Mouse (Mus musculus) midbrain, embryonic 11.5 days (tissue): ENCODE measurements around the gene Ajuba. TPM values are rescaled to one million over a fixed set of nuclear protein-coding genes. Genes with fewer than 3 reads are reported as not detected.
A peak's percentile ranks its signal among the peaks of the same experiment; 100 is the strongest.
"Not testable (repeated sequence)": the region's sequence is repeated elsewhere in the genome, so short reads cannot be mapped to it uniquely, and the experiment has no call there.

ENCODE experiments used
- ATAC-seq: fragments of 200-750 bp; cut with Nextera tagmentation; 2 replicates; pipeline ENCODE4 v1.8.0; 2017; ENCODE audit warnings: moderate TSS enrichment, moderate library complexity; ENCODE audit not compliant: low FRiP score
- DNase-seq: peaks from one replicate; pipeline ENCODE4 v3.0.0; 2015; ENCODE audit warnings: low spot score; ENCODE audit errors: missing footprints
- H3K27ac ChIP-seq: fragments of 300-500 bp; sonication (generic); 2 replicates; pipeline ENCODE4 v1.5.1; 2014; ENCODE audit warnings: low read depth, low read length
- H3K27me3 ChIP-seq: fragments of 300-500 bp; sonication (generic); 2 replicates; pipeline ENCODE4 v1.6.1; 2014; ENCODE audit warnings: mild to moderate bottlenecking, low read length, moderate library complexity, mixed read lengths; ENCODE audit not compliant: control insufficient read depth, insufficient read depth
- H3K36me3 ChIP-seq: fragments of 300-500 bp; sonication (generic); 2 replicates; pipeline ENCODE4 v1.6.1; 2014; ENCODE audit warnings: mild to moderate bottlenecking, low read length, moderate library complexity, mixed read lengths; ENCODE audit not compliant: control insufficient read depth, insufficient read depth
- H3K4me1 ChIP-seq: fragments of 300-500 bp; sonication (generic); 2 replicates; pipeline ENCODE4 v1.6.1; 2014; ENCODE audit warnings: low read length; ENCODE audit not compliant: control insufficient read depth, insufficient read depth
- H3K4me2 ChIP-seq: fragments of 300-500 bp; sonication (generic); 2 replicates; pipeline ENCODE4 v1.6.1; 2014; ENCODE audit warnings: mild to moderate bottlenecking, moderate library complexity
- H3K4me3 ChIP-seq: fragments of 300-500 bp; sonication (generic); 2 replicates; pipeline ENCODE4 v1.5.1; 2014; ENCODE audit warnings: low read depth, low read length
- H3K9ac ChIP-seq: fragments of 300-500 bp; sonication (generic); 2 replicates; pipeline ENCODE4 v1.6.1; 2014; ENCODE audit warnings: low read length
- H3K9me3 ChIP-seq: fragments of 300-500 bp; sonication (generic); 2 replicates; pipeline ENCODE4 v1.6.1; 2016; ENCODE audit warnings: low read length; ENCODE audit not compliant: control insufficient read depth
- WGBS: fragments of 180-500 bp; shearing (Covaris S2); extraction: QIAGEN DNeasy Blood & Tissue Kit; methylation state at CpG from one replicate; pipeline ENCODE4 v1.1.7; 2014; 5-methylcytosine and 5-hydroxymethylcytosine counted together
- polyA plus RNA-seq: library from polyadenylated mRNA; unstranded; fragments of >200 nt; fragmentation: Nextera tagmentation; extraction: Ambion mirVana; gene quantifications from 2 replicates; pipeline ENCODE4 v1.2.1, GENCODE M21; 2014

Ajuba gene
- polyA plus RNA-seq = 24.3 and 25.1 TPM in 2 replicates

GRCm38 (mm10) chr14:54577089-54577982 is at the start of gene Ajuba:
TSS of gene Ajuba (minus strand) at chr14:54577558.
- under 1% methylated on average over 66 of the region's 66 CpGs for WGBS
- Histone ChIP-seq H3K27me3 (no peaks in the 10 kb centered on the region), H3K27ac (peak within 1 kb of the TSS; percentile 78), H3K9ac (peak within 1 kb of the TSS; percentile 94), H3K4me1 (peaks cover 35% of the 10 kb centered on the region), H3K4me3 (peak within 1 kb of the TSS; percentile 91), H3K36me3 (no peaks in the 10 kb centered on the region), H3K4me2 (peak within 1 kb of the TSS; percentile 81), H3K9me3 (no peaks in the 10 kb centered on the region)
- DNase-seq (peak; percentile 99), ATAC-seq (peak; percentile 60)

DNA sequence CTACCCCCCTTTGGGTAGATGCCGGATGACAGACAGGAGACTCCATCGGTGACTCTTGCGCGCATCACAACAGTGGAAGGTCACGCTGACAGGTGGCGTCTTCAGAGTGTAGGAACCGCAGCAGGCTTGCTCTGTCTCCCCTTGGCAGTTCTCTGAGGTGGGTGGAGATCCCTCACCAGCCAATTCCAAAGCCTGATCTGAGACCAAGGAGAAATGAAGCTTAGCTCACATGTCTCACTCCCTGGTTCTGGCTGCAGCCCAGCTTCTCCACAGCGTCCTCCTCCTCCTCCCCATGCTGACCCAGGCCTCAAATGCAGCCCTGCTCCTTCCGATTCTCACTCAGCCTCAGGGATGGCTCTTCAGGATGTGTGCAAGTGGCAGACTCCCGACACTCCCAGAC is 47.6 kb upstream of the Ajuba start:
- ATAC-seq (no peak), DNase-seq (no peak)
- no peaks in the 10 kb centered on the region for H3K4me1 ChIP-seq
- H3K27me3 ChIP-seq = no peaks in the 10 kb centered on the region
- no peak overlapping the region for H3K4me2 ChIP-seq
- no peaks in the 10 kb centered on the region for H3K9me3 ChIP-seq
- no peaks in the 10 kb centered on the region for H3K36me3 ChIP-seq
- no peak overlapping the region for H3K27ac ChIP-seq
- 81% methylated on average over 10 of the region's 10 CpGs for WGBS
- no peak overlapping the region for H3K4me3 ChIP-seq
- H3K9ac ChIP-seq = no peak overlapping the region

DNA sequence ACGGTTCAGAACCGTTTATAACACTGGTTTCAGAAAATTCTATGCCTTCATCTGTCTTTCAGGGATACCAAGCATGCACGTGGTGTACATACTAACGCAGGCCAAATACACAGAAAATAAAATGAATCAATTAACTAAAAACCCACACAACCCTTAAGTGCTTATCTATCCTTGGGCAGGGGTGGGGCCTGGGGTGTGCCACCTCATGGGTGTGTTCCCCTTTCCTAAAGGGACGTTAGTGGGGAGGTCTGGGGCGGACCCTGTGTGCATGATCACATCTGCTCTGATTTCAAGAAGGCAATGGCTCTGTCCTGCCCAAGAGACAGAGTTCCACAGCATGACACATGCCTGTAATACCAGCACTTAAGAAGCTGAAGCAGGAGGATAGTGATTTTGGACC is 46.0 kb upstream of the Ajuba start:
- no peak for DNase-seq
- no peaks in the 10 kb centered on the region for H3K9me3 ChIP-seq
- no peak overlapping the region for H3K9ac ChIP-seq
- H3K4me1 ChIP-seq = no peaks in the 10 kb centered on the region
- H3K4me2 ChIP-seq = no peak overlapping the region
- WGBS = 90% methylated on average over 6 of the region's 6 CpGs
- H3K4me3 ChIP-seq = no peak overlapping the region
- H3K36me3 ChIP-seq = no peaks in the 10 kb centered on the region
- no peaks in the 10 kb centered on the region for H3K27me3 ChIP-seq
- H3K27ac ChIP-seq = no peak overlapping the region
- ATAC-seq = no peak

DNA sequence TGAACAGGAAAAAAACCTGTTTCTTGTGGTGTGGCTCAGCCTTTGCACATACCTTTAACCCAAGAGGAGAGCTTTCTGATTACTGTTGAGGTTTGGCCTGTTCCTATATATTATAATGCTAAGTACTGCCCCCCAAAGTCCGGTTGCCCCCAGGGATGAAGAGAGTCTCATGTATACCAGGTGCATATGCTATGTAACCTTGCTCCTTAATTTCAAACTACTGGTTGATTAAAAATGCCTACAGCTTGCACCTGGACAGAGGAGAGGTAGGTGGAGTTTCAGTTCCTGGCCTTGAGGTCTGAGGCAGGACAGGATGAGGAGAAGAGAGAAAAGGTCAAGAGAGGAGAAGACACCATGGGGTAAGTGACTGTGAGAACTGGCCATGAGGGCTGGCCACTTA is 43.8 kb upstream of the Ajuba start, which contains the start of gene Psmb11:
Gene Psmb11, plus strand, starts transcription at position 301 of the 400 bp plus-strand sequence.
- H3K27ac ChIP-seq = no peak within 1 kb of the TSS
- no peak within 1 kb of the TSS for H3K4me2 ChIP-seq
- 87% methylated on average over 1 of the region's 1 CpGs for WGBS
- peaks cover 2% of the 10 kb centered on the region; the same call in 1 of the 2 replicates for H3K36me3 ChIP-seq
- no peaks in the 10 kb centered on the region for H3K9me3 ChIP-seq
- H3K9ac ChIP-seq = no peak within 1 kb of the TSS
- H3K4me1 ChIP-seq = peaks cover 4% of the 10 kb centered on the region
- ATAC-seq = no peak
- H3K4me3 ChIP-seq = no peak within 1 kb of the TSS
- no peak for DNase-seq
- H3K27me3 ChIP-seq = no peaks in the 10 kb centered on the region

GRCm38 (mm10) chr14:54617897-54618365 is 40.6 kb upstream of the Ajuba start, which contains the start of gene Psmb5:
TSS of gene Psmb5 (minus strand) at chr14:54618022.
- peak within 1 kb of the TSS; percentile 54 for H3K4me2 ChIP-seq
- peaks cover 5% of the 10 kb centered on the region; the same call in 1 of the 2 replicates for H3K36me3 ChIP-seq
- peaks cover 4% of the 10 kb centered on the region for H3K4me1 ChIP-seq
- H3K27ac ChIP-seq = peak within 1 kb of the TSS; percentile 11; the same call in 1 of the 2 replicates
- H3K27me3 ChIP-seq = no peaks in the 10 kb centered on the region
- peak within 1 kb of the TSS; percentile 92 for H3K9ac ChIP-seq
- under 1% methylated on average over 25 of the region's 25 CpGs for WGBS
- H3K4me3 ChIP-seq = peak within 1 kb of the TSS; percentile 83
- H3K9me3 ChIP-seq = no peaks in the 10 kb centered on the region
- ATAC-seq (peak; percentile 91), DNase-seq (peak; percentile 99)

- Histone ChIP-seq H3K27ac (peak overlapping the region; percentile 11; the same call in 1 of the 2 replicates), H3K27me3 (no peaks in the 10 kb centered on the region), H3K4me2 (peak overlapping the region; percentile 54), H3K4me3 (peak overlapping the region; percentile 83), H3K36me3 (peaks cover 5% of the 10 kb centered on the region; the same call in 1 of the 2 replicates), H3K9ac (peak overlapping the region; percentile 92), H3K4me1 (peaks cover 4% of the 10 kb centered on the region), H3K9me3 (no peaks in the 10 kb centered on the region)
- DNase-seq = peak; percentile 92
- 2% methylated on average over 38 of the region's 38 CpGs for WGBS
- ATAC-seq = peak; percentile 67
Measured at GRCm38 (mm10) chr14:54617152-54617896, 40.0 kb upstream of the Ajuba start.

DNA sequence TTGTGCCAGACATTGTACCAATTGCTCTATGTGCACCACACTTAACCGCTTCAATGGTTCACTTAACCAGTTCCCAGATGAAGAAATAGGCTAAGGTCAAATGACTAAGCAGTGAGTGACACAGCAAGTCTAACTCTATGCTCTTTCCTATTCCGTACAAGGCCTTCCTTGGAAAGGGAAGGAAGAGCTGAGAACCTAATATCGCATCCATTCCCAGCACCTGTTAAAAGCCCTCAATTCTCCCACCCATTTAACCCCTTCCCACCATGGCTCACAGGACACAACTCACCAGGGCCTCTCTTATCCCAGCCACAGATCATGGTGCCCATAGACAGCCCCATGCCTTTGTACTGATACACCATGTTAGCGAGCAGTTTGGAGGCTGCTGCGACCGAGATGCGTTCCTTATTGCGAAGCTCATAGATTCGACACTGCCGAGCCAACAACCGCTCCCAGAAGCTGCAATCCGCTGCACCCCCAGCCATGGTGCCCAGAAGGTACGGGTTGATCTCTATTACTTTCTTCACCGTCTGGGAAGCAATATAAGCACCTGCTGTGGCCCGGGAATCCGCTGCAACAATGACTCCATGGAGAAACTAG is 39.0 kb upstream of the Ajuba start:
- H3K27me3 ChIP-seq = no peaks in the 10 kb centered on the region
- H3K4me2 ChIP-seq = no peak overlapping the region
- H3K4me3 ChIP-seq = no peak overlapping the region; the same call in 1 of the 2 replicates
- H3K27ac ChIP-seq = no peak overlapping the region
- 94% methylated on average over 16 of the region's 16 CpGs for WGBS
- DNase-seq (no peak), ATAC-seq (no peak)
- H3K36me3 ChIP-seq = peaks cover 7% of the 10 kb centered on the region; the same call in 1 of the 2 replicates
- H3K9ac ChIP-seq = no peak overlapping the region
- H3K4me1 ChIP-seq = peaks cover 4% of the 10 kb centered on the region
- no peaks in the 10 kb centered on the region for H3K9me3 ChIP-seq

DNA sequence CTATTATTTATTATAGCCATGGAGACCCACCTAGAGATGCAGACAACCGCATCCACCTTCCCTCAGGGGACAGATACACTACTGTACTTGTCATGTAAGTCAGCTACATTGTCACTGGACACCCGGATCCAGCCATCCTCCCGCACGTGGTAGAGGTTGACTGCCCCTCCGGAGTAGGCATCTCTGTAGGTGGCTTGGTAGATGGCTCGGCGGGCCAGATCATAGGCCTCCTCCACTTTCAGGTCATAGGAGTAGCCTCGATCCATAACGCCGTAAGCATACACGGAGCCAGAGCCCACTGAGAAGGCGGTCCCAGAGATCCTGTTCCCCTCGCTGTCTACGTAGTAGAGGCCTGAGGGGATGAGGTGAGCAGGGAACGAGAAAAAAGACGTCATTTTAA is 36.8 kb upstream of the Ajuba start:
- H3K4me3 ChIP-seq, H3K9me3 ChIP-seq, H3K4me2 ChIP-seq, ATAC-seq, DNase-seq, H3K4me1 ChIP-seq, H3K27ac ChIP-seq, H3K9ac ChIP-seq, H3K36me3 ChIP-seq, H3K27me3 ChIP-seq: not testable (repeated sequence)
- 89% methylated on average over 15 of the region's 16 CpGs for WGBS
